Mouse (Mus musculus) ES-CJ7 (cell line): ENCODE measurements at regions not wholly inside any gene's neighbourhood (a gene's known extent, or its start where the extent isn't known, plus 50 kb on each side); places are given as distances from the start of the nearest gene placed in this dataset.

ENCODE experiments used
- DNase-seq: peaks from one replicate; pipeline ENCODE4 v3.0.0; 2011; ENCODE audit warnings: low read depth, low spot score

- no peak for DNase-seq
These were observed 204.7 kb upstream of the Slc39a10 start for GRCm38 (mm10) chr1:47097084-47097996.

- DNase-seq: no peak
These were observed 201.8 kb upstream of the Slc39a10 start for GRCm38 (mm10) chr1:47094498-47094897.

GRCm38 (mm10) chr1:47093289-47093947 lies 200.8 kb upstream of the Slc39a10 start:
- DNase-seq: no peak

- DNase-seq: peak; percentile 91
These were observed 183.8 kb upstream of the Slc39a10 start for GRCm38 (mm10) chr1:47076423-47076822.

- DNase-seq: no peak
These were observed 165.5 kb upstream of the Slc39a10 start for GRCm38 (mm10) chr1:47058149-47058548.

GRCm38 (mm10) chr1:47057344-47057743 lies 164.7 kb upstream of the Slc39a10 start:
- DNase-seq: no peak

- DNase-seq: no peak
These were observed 158.5 kb upstream of the Slc39a10 start for GRCm38 (mm10) chr1:47051109-47051508.

GRCm38 (mm10) chr1:47050492-47050891 lies 157.8 kb upstream of the Slc39a10 start:
- DNase-seq: no peak

- no peak for DNase-seq
These were observed 144.9 kb upstream of the Slc39a10 start for GRCm38 (mm10) chr1:47037576-47037975.

GRCm38 (mm10) chr1:47019356-47019755 lies 126.7 kb upstream of the Slc39a10 start:
- DNase-seq: no peak

GRCm38 (mm10) chr1:47014526-47014925 lies 121.9 kb upstream of the Slc39a10 start:
- DNase-seq: peak; percentile 58

GRCm38 (mm10) chr1:47003746-47004145 lies 111.1 kb upstream of the Slc39a10 start:
- no peak for DNase-seq

GRCm38 (mm10) chr1:46999337-46999736 lies 106.7 kb upstream of the Slc39a10 start:
- no peak for DNase-seq

- DNase-seq: no peak
These were observed 93.3 kb upstream of the Slc39a10 start for GRCm38 (mm10) chr1:46985978-46986377.

GRCm38 (mm10) chr1:46983093-46983492 lies 90.4 kb upstream of the Slc39a10 start:
- DNase-seq: no peak

- peak; percentile 26 for DNase-seq
These were observed 77.8 kb upstream of the Slc39a10 start for GRCm38 (mm10) chr1:46970470-46970869.

GRCm38 (mm10) chr1:46968361-46968760 lies 75.7 kb upstream of the Slc39a10 start:
- no peak for DNase-seq

- DNase-seq: no peak
These were observed 74.2 kb upstream of the Slc39a10 start for GRCm38 (mm10) chr1:46966917-46967266.

GRCm38 (mm10) chr1:46965996-46966916 lies 73.6 kb upstream of the Slc39a10 start:
- DNase-seq: no peak

- no peak for DNase-seq
These were observed 71.5 kb upstream of the Slc39a10 start for GRCm38 (mm10) chr1:46963973-46964727.
